Mouse (Mus musculus) liver, adult 2 months (tissue): ENCODE measurements around the gene Gm49322. TPM values are rescaled to one million over a fixed set of nuclear protein-coding genes. Genes with fewer than 3 reads are reported as not detected.

Experiments used
- DNase-seq: peaks from one replicate; pipeline ENCODE4 v3.0.0-alpha.2; 2011; ENCODE audit warnings: low read depth, low spot score; ENCODE audit errors: extremely low read depth
- H3K27ac ChIP-seq: fragments of 200-500 bp; replicated peaks from 2 replicates; pipeline ENCODE4 v1.5.1; 2012; ENCODE audit warnings: low read depth, mild to moderate bottlenecking, control low read depth, inconsistent platforms, low read length; ENCODE audit not compliant: insufficient read depth
- H3K27me3 ChIP-seq: fragments of 200-500 bp; 2 replicates; pipeline ENCODE4 v1.6.1; 2012; ENCODE audit warnings: mild to moderate bottlenecking, moderate library complexity, low read length, inconsistent platforms; ENCODE audit not compliant: control insufficient read depth, insufficient read depth
- H3K36me3 ChIP-seq: fragments of 200-500 bp; 2 replicates; pipeline ENCODE4 v1.6.1; 2012; ENCODE audit warnings: low read length, inconsistent platforms; ENCODE audit not compliant: control insufficient read depth, insufficient read depth
- H3K4me1 ChIP-seq: fragments of 200-500 bp; 2 replicates; pipeline ENCODE4 v1.6.1; 2011; ENCODE audit warnings: low read length; ENCODE audit not compliant: control insufficient read depth, insufficient read depth
- H3K4me3 ChIP-seq: fragments of 200-500 bp; 2 replicates; pipeline ENCODE4 v1.5.1; 2011; ENCODE audit warnings: low read depth, mild to moderate bottlenecking, control low read depth, low read length, moderate library complexity; ENCODE audit not compliant: insufficient read depth
- H3K79me2 ChIP-seq: fragments of 200-500 bp; 2 replicates; pipeline ENCODE4 v1.6.1; 2012; ENCODE audit warnings: inconsistent platforms, mild to moderate bottlenecking, low read length, moderate library complexity; ENCODE audit not compliant: control insufficient read depth, insufficient read depth
- H3K9ac ChIP-seq: fragments of 200-500 bp; 2 replicates; pipeline ENCODE4 v1.6.1; 2012; ENCODE audit warnings: low read depth, mild to moderate bottlenecking, control low read depth, inconsistent platforms, low read length
- CTCF ChIP-seq: fragments of 200-500 bp; IDR thresholded peaks from 2 replicates; pipeline ENCODE4 v1.5.1; 2011; ENCODE audit warnings: low read depth, low read length, control low read depth
- POLR2A ChIP-seq: fragments of 200-500 bp; IDR thresholded peaks from 2 replicates; pipeline ENCODE4 v1.6.1; 2011; ENCODE audit warnings: low read length, control low read depth; ENCODE audit not compliant: insufficient read depth; ENCODE audit errors: extremely low read depth
- WGBS: fragments of 180-500 bp; shearing (Covaris S2); methylation state at CpG from one replicate; pipeline ENCODE4 v1.1.7; 2018; 5-methylcytosine and 5-hydroxymethylcytosine counted together
- polyA plus RNA-seq: library from polyadenylated mRNA; depleted of rRNA; stranded (reverse); fragments of >200 nt; gene quantifications from 2 replicates; pipeline ENCODE4 v1.2.3, GENCODE M21; 2012
- total RNA-seq: library from RNA; depleted of rRNA; stranded (reverse); fragments of >200 nt; gene quantifications from 2 replicates; pipeline ENCODE4 v1.2.3, GENCODE M21; 2014

Gene Gm49322
- total and polyA plus RNA-seq, 2 experiments, result 0.28 to 0.70 TPM

- H3K27ac ChIP-seq, result peak within 1 kb of the TSS; percentile 22
- peak within 1 kb of the TSS; percentile 92 for H3K4me3 ChIP-seq
- H3K79me2 ChIP-seq, result peaks cover 43% of the 10 kb centered on the region
- peak; percentile 94 for DNase-seq
- no peaks in the 10 kb centered on the region for H3K36me3 ChIP-seq
- no peaks in the 10 kb centered on the region for H3K27me3 ChIP-seq
- TF ChIP-seq CTCF (no peak), POLR2A (peak; percentile 86)
- H3K9ac ChIP-seq, result peak within 1 kb of the TSS; percentile 95
- WGBS, result 1% methylated on average over 73 of the region's 73 CpGs
- peaks cover 15% of the 10 kb centered on the region for H3K4me1 ChIP-seq
These were observed 15.7 kb upstream of the Gm49322 start, which contains the start of gene Abhd17a for GRCm38 (mm10) chr10:80589879-80590854. TSS of gene Abhd17a (minus strand) at chr10:80590341.

GRCm38 (mm10) chr10:80596318-80596717 is 9.5 kb upstream of the Gm49322 start:
- no peaks in the 10 kb centered on the region for H3K36me3 ChIP-seq
- no peaks in the 10 kb centered on the region for H3K27me3 ChIP-seq
- H3K9ac ChIP-seq, result no peak overlapping the region
- no peak overlapping the region for H3K4me3 ChIP-seq
- DNase-seq, result no peak
- no peak for TF ChIP-seq CTCF
- TF ChIP-seq POLR2A, result no peak
- no peaks in the 10 kb centered on the region for H3K4me1 ChIP-seq
- H3K27ac ChIP-seq, result no peak overlapping the region; the same call in 1 of the 2 replicates
- no peaks in the 10 kb centered on the region for H3K79me2 ChIP-seq
- WGBS, result 72% methylated on average over 4 of the region's 4 CpGs

GRCm38 (mm10) chr10:80602698-80603325 is 3.0 kb upstream of the Gm49322 start, which contains the start of the genes Scamp4 and Adat3:
TSS of gene Scamp4 (plus strand) at chr10:80602872.
TSS of gene Adat3 (plus strand) at chr10:80602880.
- no peaks in the 10 kb centered on the region for H3K27me3 ChIP-seq
- peaks cover 11% of the 10 kb centered on the region for H3K4me1 ChIP-seq
- peak; percentile 82 for DNase-seq
- no peaks in the 10 kb centered on the region for H3K36me3 ChIP-seq
- no peak for TF ChIP-seq CTCF
- peak; percentile 53; the same call in 1 of the 2 replicates for TF ChIP-seq POLR2A
- H3K4me3 ChIP-seq, result peak within 1 kb of the TSS; percentile 95
- peak within 1 kb of the TSS; percentile 83 for H3K9ac ChIP-seq
- under 1% methylated on average over 54 of the region's 54 CpGs for WGBS
- H3K79me2 ChIP-seq, result peaks cover 33% of the 10 kb centered on the region
- H3K27ac ChIP-seq, result peak within 1 kb of the TSS; percentile 79

- Histone ChIP-seq H3K4me1 (peaks cover 11% of the 10 kb centered on the region), H3K9ac (peak overlapping the region; percentile 83), H3K36me3 (no peaks in the 10 kb centered on the region), H3K4me3 (peak overlapping the region; percentile 95), H3K79me2 (peaks cover 33% of the 10 kb centered on the region), H3K27me3 (no peaks in the 10 kb centered on the region), H3K27ac (peak overlapping the region; percentile 79)
- TF ChIP-seq POLR2A (no peak), CTCF (no peak)
- DNase-seq, result no peak
- WGBS, result 27% methylated on average over 7 of the region's 7 CpGs
These were observed 2.5 kb upstream of the Gm49322 start for GRCm38 (mm10) chr10:80603364-80603763.

GRCm38 (mm10) chr10:80604001-80604509 is 1.8 kb upstream of the Gm49322 start:
- Histone ChIP-seq H3K4me3 (no peak overlapping the region), H3K4me1 (peaks cover 11% of the 10 kb centered on the region), H3K27me3 (no peaks in the 10 kb centered on the region), H3K27ac (no peak overlapping the region; the same call in 1 of the 2 replicates), H3K9ac (no peak overlapping the region), H3K79me2 (peaks cover 33% of the 10 kb centered on the region), H3K36me3 (no peaks in the 10 kb centered on the region)
- TF ChIP-seq POLR2A (no peak), CTCF (no peak)
- DNase-seq, result no peak
- WGBS, result 90% methylated on average over 7 of the region's 7 CpGs
